Mouse (Mus musculus) adrenal gland, adult 18-20 months (tissue): ENCODE results near the gene Gm43191. TPM values are rescaled to one million over a fixed set of nuclear protein-coding genes. Genes with fewer than 3 reads are reported as not detected.
A peak's percentile ranks its signal among the peaks of the same experiment; 100 is the strongest.
"Not testable (repeated sequence)": the region's sequence is repeated elsewhere in the genome, so short reads cannot be mapped to it uniquely, and the experiment has no call there.

Experiments
- DNase-seq, 2 experiments: peaks; one replicate each; pipeline ENCODE4 v3.0.0; 2021 to 2022; ENCODE audit warnings: low spot score in 2 of 2
- long read RNA-seq, 2 experiments: library from polyadenylated mRNA; stranded (forward); transcript quantifications; one replicate each; pipeline ENCODE4 v2.0.0; 2021
- total RNA-seq, 2 experiments: library from RNA; stranded (reverse); gene quantifications; 1 replicate in 1 of 2; 2 replicates in 1 of 2; pipeline ENCODE4 v1.2.3; 2021

The Gm43191 gene
- not detected for total RNA-seq
- long read RNA-seq, experiment 1, result 0 reads
- long read RNA-seq, experiment 2, partial matches to known transcripts, result 0 of 2 reads
- long read RNA-seq, experiment 2, other reads (novel, unspliced or antisense), result 2 of 2 reads

DNA sequence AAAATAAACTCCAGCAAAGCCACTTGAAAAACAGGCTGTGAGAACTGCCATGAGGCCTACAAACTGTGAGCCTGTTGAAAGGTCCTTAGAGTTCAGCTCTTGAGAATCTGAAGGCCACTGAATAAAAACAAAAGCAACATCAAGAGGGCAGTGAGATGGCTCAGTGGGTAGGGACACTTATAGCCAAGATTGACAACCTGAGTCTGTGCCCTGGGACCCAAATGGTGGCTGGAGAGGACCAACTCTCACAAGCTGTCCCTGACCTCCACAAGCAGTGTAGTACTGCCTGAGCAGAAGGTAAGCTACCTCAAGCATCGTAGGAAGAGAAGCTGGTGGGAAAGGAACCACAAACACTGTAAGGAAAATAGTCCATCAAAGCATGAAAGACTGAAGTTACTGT lies at the start of gene Gm43191:
Gm43191 (minus strand) TSS at position 101 of the 400 bp plus-strand sequence.
- no peak for DNase-seq

DNA sequence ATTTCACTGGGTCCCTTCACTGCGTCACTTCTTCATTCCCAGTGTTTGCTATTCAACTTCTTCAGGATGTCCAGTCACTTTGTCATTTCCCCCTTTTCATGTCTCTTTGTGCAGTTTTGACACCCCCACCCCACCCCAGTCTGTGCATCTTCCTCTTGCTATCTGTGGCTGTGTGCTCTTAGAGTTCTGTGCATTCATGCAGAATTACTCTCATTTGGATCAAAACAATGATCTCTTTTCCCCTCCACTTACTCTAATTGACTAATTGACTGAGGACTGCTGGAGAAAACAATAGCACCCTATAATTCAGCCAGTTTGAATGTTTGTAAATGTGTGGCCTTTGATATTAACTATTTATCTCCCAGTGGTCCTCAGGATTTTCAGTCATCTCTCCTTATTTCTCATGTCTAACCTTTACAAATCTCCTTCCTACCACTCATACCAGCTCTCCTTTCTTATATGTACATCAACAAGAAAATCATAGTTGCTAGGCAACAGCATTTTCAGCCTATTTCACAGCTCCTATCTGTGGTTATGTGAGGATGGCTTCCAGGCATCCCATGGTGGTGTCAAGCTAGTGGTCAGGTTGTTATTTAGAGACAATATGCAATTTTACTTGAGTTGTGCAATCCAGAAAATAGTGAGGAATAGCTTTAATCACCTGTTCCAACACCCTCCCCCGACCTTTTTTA lies 48.6 kb upstream of the Gm43191 start:
- DNase-seq, result no peak

DNA sequence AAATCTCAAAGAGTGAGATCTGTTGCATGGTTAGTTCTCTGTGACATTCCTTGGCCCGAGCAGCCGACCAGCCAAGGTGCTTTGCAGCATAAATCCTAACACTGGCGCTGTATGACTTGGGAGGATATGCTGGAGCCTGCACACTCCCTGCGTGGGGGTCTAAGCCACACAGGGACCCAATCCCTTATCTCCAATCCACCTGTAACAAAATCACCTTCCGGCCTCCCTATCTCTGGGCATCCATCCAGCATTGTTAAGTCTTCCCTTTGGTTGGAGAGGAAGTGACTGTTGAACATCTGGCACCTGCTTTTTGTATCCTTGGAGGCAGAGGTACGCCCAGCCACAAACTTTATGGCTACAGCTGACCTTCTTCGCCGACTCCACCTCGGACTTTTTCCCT lies 45.7 kb upstream of the Gm43191 start:
- no peak for DNase-seq

DNA sequence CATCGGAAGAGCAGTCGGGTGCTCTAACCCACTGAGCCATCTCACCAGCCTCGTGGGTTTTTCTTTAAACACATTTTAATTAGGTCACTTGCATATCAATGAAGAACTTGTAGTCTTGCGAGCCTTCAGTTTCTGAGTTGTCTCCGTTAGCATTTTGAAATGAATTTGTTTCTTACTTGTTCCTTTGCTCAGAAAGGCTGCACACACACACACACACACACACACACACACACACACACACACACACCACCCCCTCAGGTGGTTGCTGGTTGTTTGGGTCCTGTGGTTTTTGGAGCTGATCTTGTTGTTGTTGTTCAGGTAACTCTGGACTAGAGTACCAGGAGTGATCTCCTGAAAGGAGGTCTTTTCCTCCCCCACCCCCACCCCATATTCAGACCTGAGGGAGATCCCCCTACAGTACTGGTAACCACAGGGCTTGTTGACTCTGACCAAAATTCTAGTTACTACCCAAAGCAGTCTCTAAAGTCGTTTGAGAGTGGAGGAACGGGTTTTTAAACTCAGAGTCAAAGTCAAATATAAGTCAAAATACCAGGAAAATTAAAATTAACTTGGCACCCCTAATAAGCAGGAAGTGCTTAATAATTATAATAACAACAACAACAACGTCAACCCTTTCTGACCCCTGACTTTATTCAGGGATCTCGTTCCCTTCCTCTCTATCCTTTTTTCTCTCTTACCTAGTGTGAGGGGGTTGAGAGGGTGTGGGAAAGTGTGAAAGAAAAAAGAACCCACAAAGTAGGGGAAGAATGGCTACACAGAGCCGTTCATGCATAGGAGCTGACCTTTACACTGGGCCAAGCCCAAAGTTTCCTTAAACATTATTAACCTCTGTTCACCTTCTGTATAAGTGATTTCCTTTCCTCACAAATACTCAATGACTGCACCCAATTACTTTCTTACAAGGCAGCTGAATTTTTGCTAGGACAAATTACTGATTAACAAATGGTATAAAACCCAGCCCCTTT lies 42.7 kb upstream of the Gm43191 start:
- no peak for DNase-seq

DNA sequence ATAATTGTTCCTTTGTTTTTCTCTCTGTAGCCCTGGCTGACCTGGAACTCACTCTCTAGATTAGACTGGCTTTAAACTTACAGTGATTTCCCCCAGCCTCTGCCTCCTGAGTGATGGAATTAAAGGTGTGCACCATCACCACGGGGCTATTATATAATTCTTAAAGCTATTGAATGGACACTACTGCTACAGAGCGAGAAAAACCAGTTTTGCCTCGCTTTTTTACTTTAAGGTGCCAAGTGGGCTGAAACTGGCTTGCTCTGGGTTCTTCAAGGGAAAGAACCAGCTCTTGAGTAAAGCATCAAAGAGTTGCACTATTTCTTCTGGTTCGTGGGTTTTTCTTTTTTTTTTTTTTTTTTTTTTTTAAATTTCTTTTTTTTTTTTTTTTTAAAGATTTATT lies 41.9 kb upstream of the Gm43191 start:
- no peak for DNase-seq

DNA sequence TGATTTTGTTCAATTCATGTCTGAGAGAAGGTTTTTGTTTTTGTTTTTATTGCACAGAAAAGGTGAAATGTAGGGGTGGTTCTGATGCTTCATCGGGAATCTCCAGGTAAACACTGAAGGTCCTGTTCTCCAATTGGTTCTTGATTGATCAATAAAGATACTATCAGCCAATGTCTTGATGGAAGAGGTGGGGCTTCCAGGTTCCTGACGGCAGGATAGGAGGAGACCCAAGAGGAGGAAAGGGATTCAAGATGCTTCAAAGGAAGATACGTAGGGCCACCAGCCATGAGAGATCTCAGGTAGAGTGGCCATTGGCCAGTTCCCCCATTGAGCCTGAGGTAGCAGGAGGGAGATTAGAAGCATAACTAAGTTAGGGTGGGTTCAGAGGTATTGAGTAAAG lies 37.9 kb upstream of the Gm43191 start:
- no peak for DNase-seq

DNA sequence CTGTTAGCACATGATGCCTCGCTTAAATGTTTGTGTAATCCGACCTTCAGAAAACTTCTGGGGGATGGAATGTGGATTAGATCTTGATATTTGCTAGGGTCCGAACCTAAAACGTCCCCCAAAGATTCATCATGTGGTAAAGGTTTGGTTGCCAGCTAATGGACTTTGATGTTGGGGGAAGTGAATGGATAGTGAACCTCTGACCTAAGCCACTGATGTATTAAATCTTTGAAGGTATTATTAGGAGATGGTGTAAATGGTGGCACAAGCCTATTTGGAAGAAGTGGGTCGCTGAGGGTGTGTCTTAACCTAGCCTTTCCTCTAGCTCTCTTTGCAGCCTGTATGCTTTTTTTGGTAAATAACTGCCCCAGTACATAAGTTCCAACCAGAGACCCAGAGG lies 32.0 kb upstream of the Gm43191 start:
- DNase-seq, result no peak

DNA sequence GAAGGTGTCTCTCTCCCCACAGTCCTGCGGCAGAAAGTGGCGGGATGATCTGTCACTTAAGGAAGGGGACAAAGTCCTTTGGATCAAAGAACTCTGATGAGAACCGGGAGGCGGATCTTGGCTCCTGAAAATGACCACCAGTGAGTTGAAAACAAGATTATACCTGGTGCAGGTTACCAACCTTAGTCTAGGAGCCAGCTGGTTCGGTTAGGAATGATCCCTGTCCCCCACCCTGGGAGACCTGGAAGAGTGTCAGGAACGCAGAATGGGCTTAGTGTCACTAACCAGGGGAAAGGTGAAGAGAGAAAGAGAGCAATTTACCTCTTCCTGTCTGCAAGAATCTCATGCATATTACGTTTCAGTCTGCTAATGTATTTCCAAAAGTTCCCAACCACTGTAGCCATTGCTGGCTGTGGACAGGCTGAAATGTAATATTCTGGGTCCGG lies 31.4 kb upstream of the Gm43191 start, which contains the start of gene Slc35a3:
Slc35a3 (minus strand) TSS at position 396 of the 446 bp plus-strand sequence.
- no peak for DNase-seq

DNA sequence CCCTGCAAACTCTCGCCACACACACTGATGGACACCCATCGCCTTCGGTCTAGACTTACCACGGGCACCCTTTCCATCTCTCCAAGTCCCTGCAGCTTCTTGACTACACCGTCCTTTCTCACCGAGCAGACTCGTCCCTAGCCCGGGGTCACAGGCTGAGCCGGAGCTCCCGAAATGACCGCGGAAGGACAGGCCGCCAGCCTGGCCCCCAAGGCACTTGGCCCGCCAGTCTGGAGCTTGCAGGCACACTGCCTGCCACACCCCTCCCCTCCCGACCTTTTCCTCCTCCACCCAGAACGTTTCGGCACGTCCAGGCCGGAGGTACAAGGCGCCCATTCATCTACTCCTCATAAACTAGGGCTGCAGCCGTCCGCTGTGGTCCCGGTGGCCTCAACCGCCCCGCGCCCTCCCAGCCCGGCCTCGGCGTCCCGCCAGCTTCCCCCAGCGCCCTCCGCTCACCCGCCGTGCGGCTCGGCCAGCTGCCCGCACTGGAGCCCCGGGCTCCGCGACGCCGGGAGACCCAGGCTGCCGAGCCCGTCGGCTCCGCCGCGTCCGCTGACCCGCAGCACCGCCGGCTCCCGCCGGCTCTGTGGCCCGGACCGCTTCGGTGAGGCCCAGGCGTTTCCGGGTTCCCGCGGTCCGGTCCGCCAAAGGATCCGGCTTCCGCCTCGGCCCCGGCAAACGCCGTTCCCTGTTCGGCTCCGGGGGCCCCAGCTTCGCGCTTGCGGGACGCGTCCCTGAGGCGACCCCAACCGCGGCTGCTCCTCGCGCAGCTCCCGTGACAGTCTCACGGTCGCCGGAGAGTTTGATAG lies 30.8 kb upstream of the Gm43191 start:
- DNase-seq, result peak; percentile 82 to 84

DNA sequence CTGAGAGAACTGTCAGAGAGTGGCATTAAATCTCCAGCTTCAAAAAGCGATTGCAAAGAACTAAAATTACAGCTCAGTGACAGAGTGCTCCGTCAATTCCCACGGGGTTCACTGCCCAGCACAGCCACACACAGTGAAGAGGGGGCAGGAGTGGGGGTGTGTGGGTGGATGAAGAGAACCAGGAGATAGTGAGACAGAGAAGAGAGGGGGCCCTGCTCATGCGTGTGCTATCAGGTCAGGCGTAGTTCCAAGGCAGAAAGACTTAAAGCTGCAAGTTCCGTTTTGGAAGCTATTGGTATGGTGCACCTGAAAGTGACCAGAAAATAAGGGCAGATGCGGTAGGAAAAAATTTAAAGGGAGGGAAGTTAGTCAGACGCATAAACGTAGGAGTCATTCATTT lies 29.9 kb upstream of the Gm43191 start:
- no peak for DNase-seq

DNA sequence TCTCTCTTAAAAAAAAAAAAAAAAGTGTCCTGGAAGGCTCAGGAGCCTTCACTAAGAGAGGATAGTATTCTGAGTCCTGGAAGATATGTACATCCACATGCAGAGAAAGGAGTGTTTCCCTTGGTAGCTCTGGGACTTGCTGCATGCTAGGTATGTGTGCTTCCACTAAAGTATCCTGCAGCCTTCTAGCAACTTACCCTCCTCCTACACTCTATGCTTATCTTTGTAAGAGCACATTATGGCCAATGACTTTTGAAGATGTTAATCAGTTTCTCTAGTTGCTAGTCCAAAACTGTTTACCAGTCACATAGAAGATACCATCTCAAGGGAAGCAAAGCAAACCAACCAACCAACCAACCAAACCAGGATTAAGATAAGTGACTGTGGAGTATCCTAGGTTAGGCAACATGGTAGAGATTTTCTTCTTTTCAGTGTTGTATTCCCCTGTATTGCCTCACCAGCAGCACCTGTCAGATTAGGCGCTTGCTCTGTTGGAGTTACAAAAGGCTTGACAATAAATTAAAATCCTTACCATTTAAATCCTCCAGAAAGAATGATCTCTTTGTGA lies 24.7 kb upstream of the Gm43191 start:
- no peak for DNase-seq

DNA sequence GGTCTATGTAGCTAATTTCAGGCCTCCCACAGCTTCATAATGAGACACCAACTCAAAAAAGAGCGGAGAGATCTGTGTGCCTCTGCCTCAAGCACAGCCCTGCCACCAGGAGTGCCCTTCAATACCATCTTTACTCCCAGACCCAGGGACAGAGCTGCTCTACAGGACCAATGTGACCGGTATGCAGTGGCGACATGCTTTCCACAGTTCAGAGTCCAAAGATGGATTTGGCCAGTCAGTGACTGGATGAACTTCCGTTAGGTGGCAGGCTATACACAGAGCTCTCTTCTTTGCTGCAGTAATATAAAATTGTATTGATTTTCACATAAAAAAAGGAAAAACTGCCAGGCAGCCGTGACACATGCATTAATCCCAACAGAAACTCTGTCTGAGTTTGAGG lies 22.8 kb upstream of the Gm43191 start:
- no peak for DNase-seq

DNA sequence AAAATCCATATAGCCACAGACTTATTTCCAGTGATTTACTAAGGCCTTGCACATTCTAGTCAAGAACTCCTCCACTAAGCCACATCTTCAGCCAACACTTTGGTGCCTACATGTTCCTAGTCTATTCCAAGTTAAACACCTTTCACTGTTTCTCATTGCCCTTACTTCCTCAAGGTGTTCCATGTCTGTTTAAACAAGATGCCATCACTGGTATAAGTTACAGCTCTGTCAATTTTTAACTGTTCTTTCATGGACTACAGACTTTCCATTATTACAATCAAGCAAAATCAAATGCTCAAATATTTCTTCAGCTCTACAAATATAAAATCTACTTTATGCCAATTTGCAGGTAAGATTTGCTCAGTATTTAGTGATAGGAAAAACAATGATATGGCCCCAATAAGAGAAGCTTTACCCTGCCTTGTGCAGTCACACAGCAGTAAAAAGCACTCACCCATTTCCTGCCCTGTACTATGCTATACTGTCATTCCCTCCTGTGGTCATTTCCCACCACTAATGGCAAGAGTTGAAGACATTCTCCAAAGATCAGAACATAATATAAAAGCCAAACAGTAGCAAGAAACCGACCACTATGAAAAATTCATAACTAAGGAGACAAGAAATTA lies 21.7 kb upstream of the Gm43191 start:
- DNase-seq, result no peak

DNA sequence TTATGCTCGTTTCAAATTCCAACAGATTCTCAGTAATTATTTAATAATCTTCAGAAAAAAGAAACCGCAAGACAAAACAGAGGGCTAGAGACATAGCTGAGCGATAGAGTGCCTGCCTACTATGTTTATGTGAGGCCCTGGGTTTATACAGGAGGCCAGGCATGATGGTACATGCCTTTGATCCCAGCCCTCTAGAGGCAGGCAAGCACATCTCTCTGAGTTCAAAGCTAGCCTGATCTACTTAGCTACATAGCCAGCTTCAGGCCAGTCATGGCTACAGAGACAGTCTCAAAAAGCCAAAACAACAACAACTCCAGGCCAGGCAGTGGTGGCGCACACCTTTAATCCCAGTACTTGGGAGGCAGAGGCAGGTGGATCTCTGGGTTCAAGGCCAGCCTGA lies 20.5 kb upstream of the Gm43191 start:
- no peak for DNase-seq

DNA sequence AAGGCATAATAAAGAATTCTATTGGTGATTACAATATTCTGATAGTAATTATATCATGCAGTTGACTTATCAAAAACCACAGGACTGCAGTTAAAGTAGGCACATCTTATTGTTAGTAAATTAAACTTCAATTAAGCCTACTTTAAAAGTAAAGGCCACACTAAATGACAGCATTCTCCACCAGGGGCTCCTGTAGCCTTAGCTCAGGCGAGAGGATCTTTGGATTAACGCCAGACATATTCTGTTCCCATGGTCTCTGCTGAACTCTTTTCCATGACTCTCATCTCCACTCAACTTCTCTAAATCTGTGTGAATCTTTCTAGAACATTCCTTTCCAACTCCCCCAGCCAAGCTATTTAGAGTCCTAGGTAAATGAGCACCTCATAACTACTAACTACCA lies 17.7 kb upstream of the Gm43191 start:
- no peak for DNase-seq

DNA sequence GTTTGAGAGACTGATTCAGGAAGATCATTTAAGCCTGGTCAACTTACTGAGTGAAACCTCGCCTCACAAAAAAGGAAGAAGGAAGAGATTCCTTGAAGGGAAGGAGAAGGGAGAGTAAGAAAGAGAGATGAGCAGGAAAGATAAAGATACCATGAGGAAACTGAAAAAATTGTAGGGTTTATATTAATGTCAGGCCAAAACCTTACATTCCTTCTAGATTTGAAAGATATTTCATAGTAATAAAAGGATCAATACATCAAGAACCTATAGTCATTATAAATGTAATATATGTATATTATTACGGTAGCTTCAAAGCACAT lies 14.6 kb upstream of the Gm43191 start:
- no peak for DNase-seq

DNA sequence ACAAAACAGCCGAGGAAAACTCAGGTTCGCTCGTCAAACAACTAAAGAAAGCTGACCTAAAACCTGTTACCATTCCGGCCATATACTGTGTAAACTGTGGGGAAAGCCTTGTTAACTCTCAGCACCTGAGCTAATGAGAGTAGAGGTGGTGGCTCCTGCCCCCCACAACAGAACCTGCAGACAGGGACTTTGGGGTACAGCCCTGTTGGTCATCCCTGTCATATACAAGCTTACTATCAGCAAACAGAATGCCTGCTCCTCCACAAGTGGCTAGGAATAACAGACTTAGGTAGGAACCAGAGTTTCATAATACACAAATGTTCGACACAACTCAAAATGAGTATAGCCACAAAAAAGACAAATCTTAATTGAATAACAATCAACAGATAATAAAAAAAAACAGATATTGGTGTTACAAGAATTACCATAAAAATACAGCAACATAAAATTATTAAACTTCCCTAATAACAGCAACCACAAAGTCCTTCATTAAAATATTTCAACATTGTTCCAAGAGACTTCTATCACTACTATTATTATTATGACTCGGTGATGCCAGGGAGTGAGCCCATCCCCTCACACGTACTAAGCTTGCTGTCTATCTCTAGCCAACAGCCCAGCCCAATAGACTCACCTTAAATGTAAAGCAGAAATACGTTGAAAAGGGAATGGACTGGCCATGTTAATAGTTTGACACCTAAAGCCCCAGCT lies 14.1 kb upstream of the Gm43191 start:
- no peak for DNase-seq

DNA sequence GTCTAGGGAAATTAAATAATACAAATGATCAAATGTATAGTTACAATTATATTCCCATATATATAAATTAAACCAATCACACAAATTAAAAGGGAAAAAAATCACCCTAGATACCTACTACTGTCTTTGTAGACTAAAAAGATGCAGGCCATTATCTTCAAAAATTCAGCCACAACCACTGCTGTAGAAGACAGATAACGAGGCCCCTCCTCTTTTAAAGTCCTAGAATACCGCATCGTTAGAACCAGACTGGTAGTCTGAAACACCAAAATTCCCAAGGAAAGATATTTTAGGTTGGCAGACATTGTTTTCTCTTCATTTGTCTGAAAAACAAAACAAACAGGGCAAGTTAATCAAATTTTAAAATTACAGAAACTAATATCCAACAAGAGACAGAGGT lies 13.3 kb upstream of the Gm43191 start:
- no peak for DNase-seq

DNA sequence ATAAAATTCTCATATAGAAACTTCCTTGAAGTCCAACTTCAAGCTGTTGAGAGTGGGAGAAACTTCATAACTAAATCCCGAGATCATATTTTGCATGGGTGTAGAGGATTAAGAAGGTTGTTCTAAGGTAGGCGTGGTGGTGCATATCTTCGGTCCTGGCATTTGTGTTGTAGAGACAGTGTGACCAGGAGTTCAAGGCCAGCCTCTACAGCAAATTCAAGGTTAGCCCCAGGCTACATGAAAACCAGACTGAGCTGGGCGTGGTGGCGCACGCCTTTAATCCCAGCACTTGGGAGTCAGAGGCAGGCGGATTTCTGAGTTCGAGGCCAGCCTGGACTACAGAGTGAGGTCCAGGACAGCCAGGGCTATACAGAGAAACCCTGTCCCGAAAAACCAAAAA lies 16.8 kb downstream of the Gm43191 start:
- DNase-seq, result not testable (repeated sequence)

DNA sequence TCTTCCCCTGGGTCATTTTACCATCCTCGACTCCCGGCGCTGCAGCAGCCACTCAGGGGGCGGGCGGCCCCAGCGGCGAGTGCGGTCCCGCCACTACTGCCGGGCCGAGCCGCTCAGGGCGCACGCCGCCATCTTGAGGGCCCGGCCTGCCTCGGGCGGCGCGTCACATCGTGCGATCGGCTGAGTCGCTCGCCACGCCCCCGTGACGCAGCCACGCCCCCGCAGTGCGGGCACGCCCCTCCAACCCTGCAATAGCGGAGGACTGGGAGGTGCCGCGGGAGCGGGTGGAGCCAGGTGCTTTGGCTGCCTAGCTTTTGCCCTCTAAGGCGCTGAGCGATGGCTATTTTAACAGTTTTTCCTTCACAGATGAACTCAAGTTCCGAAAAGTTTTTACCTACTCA lies 18.6 kb downstream of the Gm43191 start, which contains the start of gene Mfsd14a:
Mfsd14a (minus strand) TSS at position 215 of the 401 bp plus-strand sequence.
- DNase-seq, result peak; percentile 100
